Mouse (Mus musculus): ENCODE measurements around the gene Milr1. TPM values are rescaled to one million over a fixed set of nuclear protein-coding genes. Genes with fewer than 3 reads are reported as not detected.
"Not testable (repeated sequence)": the region's sequence is repeated elsewhere in the genome, so short reads cannot be mapped to it uniquely, and the experiment has no call there.

Milr1 gene
- polyA plus RNA-seq, 1 experiment from 2014 or later: 2.0 TPM

DNA sequence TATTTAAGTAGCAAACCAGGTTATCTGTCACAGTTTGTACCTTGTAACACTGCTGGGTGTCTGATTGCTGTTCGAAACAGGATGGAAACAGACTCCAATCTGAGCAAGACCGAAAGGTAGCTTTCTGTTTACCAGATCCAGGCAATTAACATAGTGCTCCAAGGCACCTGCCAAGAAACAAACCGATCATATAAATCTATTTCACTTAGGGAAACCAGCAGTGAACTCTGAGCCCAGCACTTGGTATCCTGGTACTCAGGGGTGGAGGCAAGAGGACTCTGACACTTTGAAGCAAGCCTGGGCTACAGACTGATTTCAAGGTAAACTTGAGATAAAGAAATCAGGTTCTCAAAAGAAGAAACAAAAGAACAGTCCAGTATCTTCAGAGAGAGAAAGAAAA, 26.4 kb downstream of the Milr1 start:
- 91% methylated on average over 3 of the region's 3 CpGs for WGBS
- no peak for DNase-seq (ENCODE audit: low spot score)

DNA sequence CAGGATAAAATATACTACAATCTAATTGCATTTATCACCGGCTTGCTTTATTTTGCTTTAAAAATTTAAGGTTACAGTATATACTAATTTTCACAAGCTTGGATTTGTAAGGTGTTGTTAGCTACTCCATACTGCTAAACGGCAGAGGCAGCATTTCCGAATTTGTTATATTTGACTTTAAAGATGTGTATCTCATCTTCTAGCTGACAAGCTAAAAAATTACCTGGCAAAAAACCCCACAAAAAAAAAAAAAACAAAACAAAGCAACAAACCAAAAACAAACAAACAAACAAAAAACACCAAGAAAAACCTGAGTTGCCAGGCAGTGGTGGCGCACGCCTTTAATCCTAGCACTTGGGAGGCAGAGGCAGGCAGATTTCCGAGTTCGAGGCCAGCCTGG, 27.1 kb downstream of the Milr1 start:
- ATAC-seq (ENCODE audit: low FRiP score): no peak
- Histone ChIP-seq H3K4me3 (ENCODE audit: low read depth, low read length) (no peak overlapping the region), H3K36me3 (ENCODE audit: control insufficient read depth, insufficient read depth, low read length) (peaks cover 11% of the 10 kb centered on the region), H3K27me3 (ENCODE audit: control insufficient read depth, insufficient read depth, low read length) (no peaks in the 10 kb centered on the region), H3K4me1 (replicated peaks; ENCODE audit: control insufficient read depth, insufficient read depth, low read length) (no peaks in the 10 kb centered on the region), H3K9ac (ENCODE audit: low read depth, low read length) (no peak overlapping the region), H3K27ac (ENCODE audit: low read depth, low read length) (no peak overlapping the region), H3K4me2 (replicated peaks; ENCODE audit: low read depth, low read length) (no peak overlapping the region), H3K9me3 (ENCODE audit: control insufficient read depth, low read length) (no peaks in the 10 kb centered on the region)
- 94% methylated on average over 7 of the region's 7 CpGs for WGBS
- no peak for DNase-seq (ENCODE audit: low spot score)

More for the DNA sequence above, 26.4 kb downstream of the Milr1 start:
- no peak overlapping the region for H3K4me2 ChIP-seq (replicated peaks; ENCODE audit: low read depth, low read length)
- H3K4me1 ChIP-seq (replicated peaks; ENCODE audit: control insufficient read depth, insufficient read depth, low read length): no peaks in the 10 kb centered on the region
- no peak overlapping the region for H3K27ac ChIP-seq (ENCODE audit: low read depth, low read length)
- H3K4me3 ChIP-seq (ENCODE audit: low read depth, low read length): no peak overlapping the region
- no peak overlapping the region for H3K9ac ChIP-seq (ENCODE audit: low read depth, low read length)
- no peak for ATAC-seq (ENCODE audit: low FRiP score)
- no peaks in the 10 kb centered on the region for H3K9me3 ChIP-seq (ENCODE audit: control insufficient read depth, low read length)
- no peaks in the 10 kb centered on the region for H3K27me3 ChIP-seq (ENCODE audit: control insufficient read depth, insufficient read depth, low read length)
- H3K36me3 ChIP-seq (ENCODE audit: control insufficient read depth, insufficient read depth, low read length): peaks cover 9% of the 10 kb centered on the region; the same call in 1 of the 2 replicates

DNA sequence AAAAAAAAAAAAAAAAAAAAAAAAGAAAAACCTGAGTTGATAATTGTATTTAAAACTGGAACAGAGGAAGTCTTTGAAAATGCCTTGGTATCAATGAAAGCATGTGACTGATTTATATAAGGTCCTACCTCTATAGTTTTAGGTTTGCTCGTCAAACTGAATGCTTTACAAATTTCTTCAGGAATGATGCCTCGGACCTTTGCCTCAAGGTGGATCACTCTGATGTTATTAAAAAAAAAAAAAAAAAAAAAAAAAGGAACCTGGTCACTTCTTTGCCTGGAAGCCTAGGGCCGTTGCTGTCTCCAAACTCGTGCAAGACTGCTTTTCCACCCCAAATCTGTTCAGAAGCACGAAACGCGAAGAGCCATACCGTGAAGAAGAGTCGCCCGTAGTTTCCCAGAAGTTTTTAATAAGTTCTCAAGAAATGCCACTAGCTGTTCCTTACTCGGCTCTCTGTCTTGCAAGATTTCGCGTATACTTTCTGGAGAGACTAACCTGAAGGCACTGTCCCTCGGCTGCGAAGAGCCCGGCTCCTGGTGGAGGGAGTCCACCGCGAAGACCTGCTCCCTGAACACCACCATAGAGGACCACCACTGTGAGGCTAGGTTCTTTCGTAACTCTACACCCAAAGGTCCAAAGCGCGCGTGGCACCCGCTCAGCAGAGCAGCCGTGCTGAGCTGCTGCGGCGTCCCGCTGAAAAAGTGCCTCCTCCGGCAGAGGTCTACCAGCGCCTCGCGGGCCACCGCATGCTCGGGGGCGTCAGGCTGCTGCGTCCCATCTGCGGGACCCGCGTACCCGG, 27.8 kb downstream of the Milr1 start:
- Histone ChIP-seq H3K27ac (ENCODE audit: low read depth, low read length) (peak overlapping the region; percentile 86), H3K9me3 (ENCODE audit: control insufficient read depth, low read length) (no peaks in the 10 kb centered on the region), H3K27me3 (ENCODE audit: control insufficient read depth, insufficient read depth, low read length) (no peaks in the 10 kb centered on the region), H3K9ac (ENCODE audit: low read depth, low read length) (peak overlapping the region; percentile 86), H3K36me3 (ENCODE audit: control insufficient read depth, insufficient read depth, low read length) (peaks cover 16% of the 10 kb centered on the region), H3K4me2 (replicated peaks; ENCODE audit: low read depth, low read length) (peak overlapping the region; percentile 82), H3K4me3 (ENCODE audit: low read depth, low read length) (peak overlapping the region; percentile 77), H3K4me1 (replicated peaks; ENCODE audit: control insufficient read depth, insufficient read depth, low read length) (no peaks in the 10 kb centered on the region)
- DNase-seq (ENCODE audit: low spot score) (no peak), ATAC-seq (ENCODE audit: low FRiP score) (peak; percentile 85)
- WGBS: 2% methylated on average over 39 of the region's 39 CpGs

DNA sequence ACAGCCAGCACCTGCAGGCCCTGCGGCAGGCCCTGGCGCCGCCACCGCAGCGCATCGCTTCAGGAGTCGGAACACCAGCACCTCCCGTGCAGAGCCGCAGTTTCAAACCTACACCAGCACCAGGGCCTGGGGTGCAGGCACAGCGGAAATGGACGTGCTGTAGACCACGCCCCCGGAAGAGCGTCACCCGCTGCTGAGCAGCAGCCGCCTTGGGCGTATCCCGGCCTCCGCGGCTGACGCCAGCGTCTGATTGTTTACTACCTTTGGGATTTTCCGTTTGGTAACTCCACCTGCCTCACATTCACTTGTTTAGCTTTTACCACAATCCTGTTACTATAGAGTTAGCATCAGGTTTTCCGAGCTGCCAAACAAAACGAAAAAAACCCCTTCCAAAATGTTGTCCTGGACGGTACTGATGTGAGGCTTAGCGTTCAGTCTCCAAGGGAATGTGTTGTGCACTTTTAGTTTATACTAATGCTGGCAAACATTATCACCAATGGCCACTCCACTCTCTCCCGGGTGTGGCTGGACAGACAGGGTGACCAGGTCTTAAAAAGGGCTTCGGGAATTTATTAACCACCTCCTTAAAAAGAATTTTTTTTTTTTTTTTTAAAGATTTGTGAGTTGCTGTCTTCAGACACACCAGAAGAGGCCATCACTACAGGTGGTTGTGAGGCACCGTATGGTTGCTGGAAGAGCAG, 28.5 kb downstream of the Milr1 start, which contains the start of gene Polg2:
Gene Polg2, minus strand, starts transcription at position 150 of the 701 bp plus-strand sequence.
- H3K36me3 ChIP-seq (ENCODE audit: control insufficient read depth, insufficient read depth, low read length): peaks cover 13% of the 10 kb centered on the region
- H3K4me2 ChIP-seq (replicated peaks; ENCODE audit: low read depth, low read length): peak within 1 kb of the TSS; percentile 82
- H3K27me3 ChIP-seq (ENCODE audit: control insufficient read depth, insufficient read depth, low read length): no peaks in the 10 kb centered on the region
- peak within 1 kb of the TSS; percentile 86 for H3K27ac ChIP-seq (ENCODE audit: low read depth, low read length)
- peak within 1 kb of the TSS; percentile 77 for H3K4me3 ChIP-seq (ENCODE audit: low read depth, low read length)
- H3K4me1 ChIP-seq (replicated peaks; ENCODE audit: control insufficient read depth, insufficient read depth, low read length): no peaks in the 10 kb centered on the region
- peak within 1 kb of the TSS; percentile 86 for H3K9ac ChIP-seq (ENCODE audit: low read depth, low read length)
- ATAC-seq (ENCODE audit: low FRiP score): peak; percentile 99
- no peaks in the 10 kb centered on the region for H3K9me3 ChIP-seq (ENCODE audit: control insufficient read depth, low read length)
- peak; percentile 95 for DNase-seq (ENCODE audit: low spot score)
- 2% methylated on average over 30 of the region's 30 CpGs for WGBS

DNA sequence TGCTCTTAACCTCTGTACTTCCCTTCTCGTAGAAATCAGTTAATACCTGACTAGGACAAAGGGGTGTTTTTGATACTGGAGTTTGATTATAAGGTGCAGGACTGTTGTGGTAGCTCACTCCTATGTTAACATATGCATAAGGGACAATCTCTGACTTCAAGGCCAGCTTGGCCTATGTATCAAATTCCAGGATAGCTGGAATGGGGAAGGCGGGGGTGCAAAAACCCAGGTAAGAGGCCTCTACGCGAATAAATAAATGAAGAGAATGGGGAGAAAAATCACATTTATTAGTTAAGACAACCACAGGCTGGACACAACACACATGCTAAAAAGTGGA, 29.0 kb downstream of the Milr1 start:
- no peaks in the 10 kb centered on the region for H3K27me3 ChIP-seq (ENCODE audit: control insufficient read depth, insufficient read depth, low read length)
- 0 out of 2 replicates have a peak overlapping the region, but pooled peaks have one; percentile 82 for H3K4me2 ChIP-seq (replicated peaks; ENCODE audit: low read depth, low read length)
- no peaks in the 10 kb centered on the region for H3K9me3 ChIP-seq (ENCODE audit: control insufficient read depth, low read length)
- H3K4me3 ChIP-seq (ENCODE audit: low read depth, low read length): no peak overlapping the region; the same call in 1 of the 2 replicates
- ATAC-seq (ENCODE audit: low FRiP score): no peak
- peak; percentile 27 for DNase-seq (ENCODE audit: low spot score)
- WGBS: 80% methylated on average over 4 of the region's 4 CpGs
- no peak overlapping the region for H3K9ac ChIP-seq (ENCODE audit: low read depth, low read length)
- no peak overlapping the region; the same call in 1 of the 2 replicates for H3K27ac ChIP-seq (ENCODE audit: low read depth, low read length)
- no peaks in the 10 kb centered on the region for H3K4me1 ChIP-seq (replicated peaks; ENCODE audit: control insufficient read depth, insufficient read depth, low read length)
- H3K36me3 ChIP-seq (ENCODE audit: control insufficient read depth, insufficient read depth, low read length): peaks cover 12% of the 10 kb centered on the region

DNA sequence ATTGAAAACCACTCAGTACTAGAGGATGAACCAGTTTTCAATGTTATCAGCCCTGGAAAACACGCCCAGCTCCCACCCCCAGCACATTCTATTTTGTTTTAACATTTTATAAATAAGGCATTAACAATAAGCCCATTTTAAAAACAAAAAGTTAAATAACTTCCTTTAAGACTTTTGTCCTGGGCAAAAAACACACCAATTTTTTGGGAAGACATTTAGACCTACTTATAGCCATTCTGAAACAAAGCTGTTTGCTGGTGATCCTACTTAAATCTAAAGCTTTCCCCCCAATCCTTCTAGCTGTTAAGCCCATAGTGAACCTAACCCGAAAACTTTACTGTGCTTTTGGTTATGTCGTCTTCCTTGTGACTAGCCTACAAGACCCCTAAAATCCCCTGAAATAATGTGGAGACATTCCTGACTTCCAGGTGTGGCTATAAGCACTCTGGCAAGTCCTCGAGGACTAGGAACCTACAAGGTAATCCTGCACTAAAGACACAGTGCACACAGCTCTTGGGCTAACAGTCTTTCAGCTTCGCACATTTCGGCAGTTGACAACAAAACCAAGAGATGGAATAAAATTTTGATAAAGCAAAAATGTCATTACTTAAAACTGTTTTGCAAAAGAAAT, 29.7 kb downstream of the Milr1 start:
- DNase-seq (ENCODE audit: low spot score) (peak; percentile 27), ATAC-seq (ENCODE audit: low FRiP score) (no peak)

DNA sequence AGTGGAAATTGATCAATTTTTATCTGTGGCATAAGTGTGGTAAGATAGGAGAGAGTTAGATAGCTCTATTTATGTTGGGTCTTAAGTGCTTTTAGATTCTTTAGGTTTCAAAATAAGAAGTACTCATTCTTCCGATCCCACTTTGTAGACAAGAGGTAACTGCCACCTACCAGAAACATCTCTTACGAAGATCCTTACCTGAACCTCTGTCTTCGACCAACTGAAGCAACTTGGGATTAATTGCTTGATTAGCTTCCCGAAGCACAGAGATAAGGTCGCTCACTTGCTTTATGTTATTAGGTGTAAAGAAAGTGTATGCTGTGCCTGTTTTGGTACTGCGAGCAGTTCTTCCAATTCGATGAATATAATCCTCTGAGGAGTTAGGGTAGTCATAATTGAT, 31.2 kb downstream of the Milr1 start:
- H3K36me3 ChIP-seq (ENCODE audit: control insufficient read depth, insufficient read depth, low read length): peaks cover 12% of the 10 kb centered on the region
- not testable (repeated sequence) for ATAC-seq (ENCODE audit: low FRiP score); H3K27ac ChIP-seq (ENCODE audit: low read depth, low read length); DNase-seq (ENCODE audit: low spot score); H3K9me3 ChIP-seq (ENCODE audit: control insufficient read depth, low read length); H3K4me3 ChIP-seq (ENCODE audit: low read depth, low read length); H3K27me3 ChIP-seq (ENCODE audit: control insufficient read depth, insufficient read depth, low read length); H3K4me2 ChIP-seq (replicated peaks; ENCODE audit: low read depth, low read length); H3K9ac ChIP-seq (ENCODE audit: low read depth, low read length); H3K4me1 ChIP-seq (replicated peaks; ENCODE audit: control insufficient read depth, insufficient read depth, low read length)
- WGBS: 93% methylated on average over 7 of the region's 7 CpGs

More for the DNA sequence above, 29.7 kb downstream of the Milr1 start:
- Histone ChIP-seq H3K4me3 (ENCODE audit: low read depth, low read length) (no peak overlapping the region), H3K27ac (ENCODE audit: low read depth, low read length) (no peak overlapping the region), H3K4me1 (replicated peaks; ENCODE audit: control insufficient read depth, insufficient read depth, low read length) (0 out of 2 replicates have a peak, but pooled peaks cover under 1% of the 10 kb centered on the region), H3K4me2 (replicated peaks; ENCODE audit: low read depth, low read length) (no peak overlapping the region), H3K9me3 (ENCODE audit: control insufficient read depth, low read length) (no peaks in the 10 kb centered on the region), H3K36me3 (ENCODE audit: control insufficient read depth, insufficient read depth, low read length) (peaks cover 12% of the 10 kb centered on the region), H3K27me3 (ENCODE audit: control insufficient read depth, insufficient read depth, low read length) (no peaks in the 10 kb centered on the region), H3K9ac (ENCODE audit: low read depth, low read length) (no peak overlapping the region)
- 83% methylated on average over 6 of the region's 6 CpGs for WGBS

DNA sequence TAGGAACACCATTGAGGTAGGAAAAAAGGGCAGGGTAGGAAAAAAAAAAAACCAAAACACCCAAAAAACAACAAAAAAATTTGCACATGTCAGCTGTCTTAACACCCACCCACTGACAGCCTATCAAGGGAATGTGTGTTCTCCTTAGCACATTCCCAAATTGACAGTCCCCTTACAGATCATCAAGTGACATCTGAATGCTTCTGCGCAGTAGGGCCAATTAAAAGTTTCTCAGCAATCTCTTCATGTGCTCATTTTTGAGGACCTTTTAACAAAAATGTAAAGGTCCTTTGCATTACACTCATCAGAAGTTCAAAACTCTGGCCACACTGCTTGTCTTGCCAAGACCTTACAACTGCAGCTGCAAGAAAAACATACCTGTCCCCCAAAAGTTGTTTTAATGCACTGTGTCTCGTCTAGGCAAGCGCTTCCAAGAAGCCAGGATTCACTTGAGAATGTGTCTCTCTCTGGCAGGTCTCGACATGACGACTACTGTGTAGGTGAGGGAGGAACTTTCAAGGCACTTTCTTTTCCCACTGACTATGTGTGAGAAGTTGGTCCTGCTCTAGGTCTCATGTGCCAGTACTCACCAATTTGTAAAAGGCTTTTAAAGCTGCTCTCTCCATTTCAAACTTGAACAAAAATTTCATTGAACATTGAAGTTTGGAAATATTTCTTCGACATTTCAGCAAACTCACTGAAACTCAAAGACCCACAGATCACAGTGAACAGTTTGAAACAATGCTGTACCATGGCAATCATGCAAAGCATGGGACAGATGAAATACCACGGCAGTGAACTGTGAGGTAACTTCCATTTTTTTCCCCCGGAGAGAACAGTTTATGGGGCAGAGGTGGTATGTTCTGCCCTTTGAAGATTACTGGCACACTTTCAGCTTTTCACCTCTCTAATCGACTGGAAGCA, 32.1 kb downstream of the Milr1 start:
- no peak overlapping the region for H3K4me3 ChIP-seq (ENCODE audit: low read depth, low read length)
- H3K4me1 ChIP-seq (replicated peaks; ENCODE audit: control insufficient read depth, insufficient read depth, low read length): 0 out of 2 replicates have a peak, but pooled peaks cover 2% of the 10 kb centered on the region
- no peak overlapping the region for H3K27ac ChIP-seq (ENCODE audit: low read depth, low read length)
- H3K4me2 ChIP-seq (replicated peaks; ENCODE audit: low read depth, low read length): no peak overlapping the region
- H3K9me3 ChIP-seq (ENCODE audit: control insufficient read depth, low read length): no peaks in the 10 kb centered on the region
- H3K36me3 ChIP-seq (ENCODE audit: control insufficient read depth, insufficient read depth, low read length): peaks cover 12% of the 10 kb centered on the region
- H3K27me3 ChIP-seq (ENCODE audit: control insufficient read depth, insufficient read depth, low read length): no peaks in the 10 kb centered on the region
- DNase-seq (ENCODE audit: low spot score): no peak
- H3K9ac ChIP-seq (ENCODE audit: low read depth, low read length): no peak overlapping the region
- ATAC-seq (ENCODE audit: low FRiP score): no peak
- WGBS: 89% methylated on average over 9 of the region's 9 CpGs

Measured in hindbrain, embryonic 11.5 days (tissue).